Mouse (Mus musculus): Measurements from ENCODE around the gene Bpifa6. TPM values are rescaled to one million over a fixed set of nuclear protein-coding genes. Genes with fewer than 3 reads are reported as not detected.

Bpifa6 gene
- polyA plus RNA-seq (2015; fragmentation: Nextera tagmentation; extraction: Ambion mirVana), result not detected in 2 replicates

DNA sequence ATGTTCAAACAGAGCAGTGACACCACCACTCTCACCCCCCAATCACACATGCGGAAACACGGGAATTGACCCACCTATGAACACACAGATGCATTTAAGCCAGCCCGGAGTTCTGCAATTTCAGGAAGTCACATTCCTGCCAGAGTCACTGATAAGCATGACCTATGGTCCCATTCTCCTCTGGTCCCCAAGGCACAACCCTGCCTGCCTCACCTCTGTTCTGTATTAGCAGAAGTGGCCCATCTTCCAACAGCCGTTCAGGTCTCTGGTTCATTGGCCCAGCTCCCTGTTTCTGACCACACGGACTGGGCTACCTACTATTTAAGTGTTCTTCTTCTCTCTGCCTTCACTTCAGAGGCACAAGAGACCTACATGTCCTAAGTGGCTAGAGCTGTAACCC, at the start of gene Bpifa6:
Bpifa6 (plus strand) TSS at position 364 of the 400 bp plus-strand sequence.
- no peak for ATAC-seq (ENCODE audit: borderline replicate concordance, extremely low read depth, low FRiP score, low TSS enrichment)
- Histone ChIP-seq H3K9me3 (no peaks in the 10 kb centered on the region), H3K27ac (no peak within 1 kb of the TSS), H3K4me1 (no peaks in the 10 kb centered on the region), H3K4me2 (no peak within 1 kb of the TSS), H3K36me3 (no peaks in the 10 kb centered on the region), H3K9ac (no peak within 1 kb of the TSS), H3K4me3 (no peak within 1 kb of the TSS), H3K27me3 (no peaks in the 10 kb centered on the region)
- WGBS, result 60% methylated on average over 5 of the region's 5 CpGs

DNA sequence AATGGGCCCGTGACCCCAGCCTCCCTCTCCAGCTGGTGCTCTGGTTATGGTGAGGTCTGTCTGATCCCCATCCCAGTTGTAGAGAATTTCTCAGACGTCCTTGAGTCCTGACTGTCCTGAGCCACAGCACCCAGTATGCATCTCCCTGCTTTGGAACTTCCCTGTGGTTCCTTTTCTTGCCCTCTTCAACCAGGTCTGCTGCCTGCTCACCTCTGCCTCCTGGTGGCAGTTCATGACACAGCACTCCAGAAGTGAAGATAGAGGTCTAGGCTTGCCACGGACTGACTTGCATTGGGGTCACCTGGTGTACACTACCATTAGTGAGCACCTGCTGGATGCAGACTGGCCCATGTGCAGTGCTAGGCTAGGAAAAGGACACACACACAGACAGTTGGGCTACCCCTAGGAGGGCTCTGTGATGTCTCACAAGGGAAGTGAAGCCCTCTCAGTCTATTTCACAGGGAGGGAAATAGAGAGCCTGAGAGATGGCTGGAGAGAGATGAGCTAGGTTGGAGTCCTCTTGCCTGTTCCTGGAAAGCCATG, 44.8 kb upstream of the Bpifa6 start:
- Histone ChIP-seq H3K4me1 (no peaks in the 10 kb centered on the region), H3K27me3 (no peaks in the 10 kb centered on the region), H3K27ac (no peak overlapping the region), H3K4me3 (no peak overlapping the region), H3K36me3 (no peaks in the 10 kb centered on the region), H3K9me3 (no peaks in the 10 kb centered on the region), H3K9ac (no peak overlapping the region), H3K4me2 (no peak overlapping the region)
- WGBS, result 31% methylated on average over 3 of the region's 3 CpGs
- ATAC-seq (ENCODE audit: borderline replicate concordance, extremely low read depth, low FRiP score, low TSS enrichment), result no peak

DNA sequence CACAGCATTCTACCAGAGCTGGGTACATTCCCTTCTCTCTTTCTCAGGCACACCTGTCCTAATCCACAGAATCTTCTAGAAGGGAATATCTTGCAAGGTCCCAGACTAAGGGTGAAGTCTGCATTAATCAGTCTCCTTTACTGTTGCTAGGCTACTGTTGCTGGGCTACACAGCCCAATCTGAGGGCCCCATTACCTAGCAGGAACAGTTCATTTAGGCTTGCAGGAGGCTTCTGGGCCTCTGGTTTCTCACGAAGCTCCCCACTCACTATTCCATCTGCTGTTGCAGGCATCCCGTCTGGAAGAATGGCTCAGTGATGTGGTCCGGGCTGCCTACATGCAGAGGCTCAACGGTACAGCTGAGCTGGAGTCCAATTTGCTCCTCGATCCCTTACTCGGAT, 43.6 kb upstream of the Bpifa6 start:
- Histone ChIP-seq H3K4me3 (no peak overlapping the region), H3K4me2 (no peak overlapping the region), H3K27me3 (no peaks in the 10 kb centered on the region), H3K9me3 (no peaks in the 10 kb centered on the region), H3K27ac (no peak overlapping the region), H3K4me1 (no peaks in the 10 kb centered on the region), H3K9ac (no peak overlapping the region), H3K36me3 (no peaks in the 10 kb centered on the region)
- WGBS, result 69% methylated on average over 6 of the region's 6 CpGs
- no peak for ATAC-seq (ENCODE audit: borderline replicate concordance, extremely low read depth, low FRiP score, low TSS enrichment)

DNA sequence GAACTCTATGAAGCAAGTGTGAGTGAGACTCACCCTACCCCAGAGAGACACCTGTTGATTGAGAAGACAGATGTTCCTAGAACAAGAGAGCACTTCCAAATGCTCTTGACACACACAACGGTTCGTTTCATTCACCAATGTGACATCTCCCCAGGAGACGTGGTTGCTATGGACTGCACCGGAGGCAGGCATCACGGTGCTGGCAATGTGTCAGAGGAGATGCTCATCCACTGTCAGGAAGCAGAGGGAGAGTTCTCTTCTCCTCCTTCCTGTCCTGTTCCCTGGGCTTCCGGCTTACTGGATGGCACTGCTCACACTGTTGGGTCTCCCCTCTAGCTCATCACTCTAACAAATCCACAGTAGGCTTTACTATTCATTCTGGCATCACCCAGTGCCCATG, 41.4 kb upstream of the Bpifa6 start:
- no peak overlapping the region for H3K4me2 ChIP-seq
- H3K9ac ChIP-seq, result no peak overlapping the region
- ATAC-seq (ENCODE audit: borderline replicate concordance, extremely low read depth, low FRiP score, low TSS enrichment), result no peak
- WGBS, result 71% methylated on average over 6 of the region's 6 CpGs
- H3K9me3 ChIP-seq, result no peaks in the 10 kb centered on the region
- no peak overlapping the region for H3K27ac ChIP-seq
- H3K27me3 ChIP-seq, result no peaks in the 10 kb centered on the region
- H3K36me3 ChIP-seq, result no peaks in the 10 kb centered on the region
- no peak overlapping the region for H3K4me3 ChIP-seq
- no peaks in the 10 kb centered on the region for H3K4me1 ChIP-seq

DNA sequence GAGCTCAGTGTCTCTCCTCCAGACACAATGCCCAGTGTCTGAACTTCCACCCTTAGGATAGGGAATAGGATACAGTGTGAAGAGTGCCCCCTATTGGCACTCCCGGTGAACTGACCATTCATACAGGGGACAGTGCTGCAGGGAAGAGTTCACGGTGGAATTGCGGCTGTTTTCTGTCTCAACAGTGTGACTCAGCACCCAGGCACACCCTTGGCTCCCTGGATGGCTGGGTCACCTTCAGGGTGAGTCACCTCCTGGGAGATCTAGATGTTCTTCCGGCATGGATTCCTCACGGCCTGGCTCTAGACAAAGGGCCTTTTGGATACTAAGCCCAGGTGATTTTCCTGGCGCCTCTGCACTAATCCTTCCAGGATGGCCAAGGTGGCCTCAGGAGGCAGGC, 39.4 kb upstream of the Bpifa6 start:
- 87% methylated on average over 6 of the region's 6 CpGs for WGBS
- Histone ChIP-seq H3K27ac (no peak overlapping the region), H3K4me3 (no peak overlapping the region), H3K4me1 (no peaks in the 10 kb centered on the region), H3K4me2 (no peak overlapping the region), H3K36me3 (no peaks in the 10 kb centered on the region), H3K9me3 (no peaks in the 10 kb centered on the region), H3K9ac (no peak overlapping the region), H3K27me3 (no peaks in the 10 kb centered on the region)
- ATAC-seq (ENCODE audit: borderline replicate concordance, extremely low read depth, low FRiP score, low TSS enrichment), result no peak

DNA sequence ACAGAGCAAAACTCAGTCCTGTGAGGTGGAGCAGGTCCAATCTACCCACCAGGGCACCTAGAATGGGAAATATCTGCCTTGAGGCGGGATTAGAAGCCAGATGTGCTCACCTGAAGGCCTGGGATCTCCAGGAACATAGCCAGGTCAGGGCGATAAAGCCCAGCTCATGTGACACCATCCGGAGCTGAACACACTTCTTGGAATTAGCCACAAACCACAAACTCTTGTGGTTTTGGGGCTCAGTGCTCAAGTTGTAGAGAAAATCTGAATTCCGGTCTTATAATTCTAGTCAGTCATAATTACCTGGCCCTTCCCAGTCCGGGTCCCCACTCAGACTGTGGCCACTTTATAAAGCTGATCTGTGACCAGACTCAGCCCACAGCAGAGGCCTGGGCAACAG, 36.9 kb upstream of the Bpifa6 start, which contains the start of gene Bpifb4:
Bpifb4 (plus strand) TSS at position 370 of the 400 bp plus-strand sequence.
- no peak for ATAC-seq (ENCODE audit: borderline replicate concordance, extremely low read depth, low FRiP score, low TSS enrichment)
- no peaks in the 10 kb centered on the region for H3K4me1 ChIP-seq
- no peak within 1 kb of the TSS for H3K4me3 ChIP-seq
- no peaks in the 10 kb centered on the region for H3K36me3 ChIP-seq
- no peaks in the 10 kb centered on the region for H3K27me3 ChIP-seq
- no peak within 1 kb of the TSS for H3K27ac ChIP-seq
- 78% methylated on average over 5 of the region's 5 CpGs for WGBS
- H3K4me2 ChIP-seq, result no peak within 1 kb of the TSS
- H3K9ac ChIP-seq, result no peak within 1 kb of the TSS
- H3K9me3 ChIP-seq, result no peaks in the 10 kb centered on the region

DNA sequence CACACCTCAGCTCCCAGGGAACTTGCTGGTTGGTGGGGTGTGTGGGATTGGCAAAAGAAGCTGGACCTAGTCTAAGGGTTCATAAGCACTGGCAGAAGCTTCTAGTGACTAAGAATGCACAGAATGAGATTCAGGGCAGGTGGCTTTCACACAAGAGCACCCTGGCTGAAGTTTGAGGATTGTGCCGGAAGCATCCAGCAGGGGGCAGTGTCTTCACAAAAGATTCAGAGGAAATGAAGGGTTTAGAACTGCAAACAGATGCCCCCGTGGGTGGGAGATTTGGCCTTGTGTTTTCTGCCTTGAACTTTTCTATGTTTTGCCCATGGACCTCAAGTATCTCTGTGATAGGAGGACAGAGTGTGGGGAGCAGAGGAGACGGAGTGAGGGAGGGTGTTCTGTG, 31.2 kb upstream of the Bpifa6 start:
- Histone ChIP-seq H3K27me3 (no peaks in the 10 kb centered on the region), H3K36me3 (no peaks in the 10 kb centered on the region), H3K27ac (no peak overlapping the region), H3K4me2 (no peak overlapping the region), H3K4me1 (no peaks in the 10 kb centered on the region), H3K9ac (no peak overlapping the region), H3K4me3 (no peak overlapping the region), H3K9me3 (no peaks in the 10 kb centered on the region)
- no peak for ATAC-seq (ENCODE audit: borderline replicate concordance, extremely low read depth, low FRiP score, low TSS enrichment)
- WGBS, result 32% methylated on average over 3 of the region's 3 CpGs

DNA sequence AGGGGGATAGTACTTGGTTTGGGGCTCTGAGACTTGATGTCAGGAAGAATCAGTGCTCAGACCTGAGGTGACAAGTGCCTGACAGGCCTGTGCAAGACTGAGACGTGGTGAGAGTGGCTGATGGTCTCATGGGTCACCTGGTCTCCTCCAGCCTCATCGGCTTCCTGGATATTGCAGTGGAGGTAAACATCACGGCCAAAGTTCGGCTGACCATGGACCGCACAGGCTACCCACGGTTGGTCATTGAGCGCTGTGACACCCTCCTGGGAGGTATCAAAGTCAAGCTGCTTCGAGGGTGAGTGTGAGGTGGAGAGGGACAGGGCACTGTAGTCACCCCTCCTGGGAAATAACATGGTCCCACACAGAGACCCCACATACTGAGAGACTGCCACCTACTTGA, 30.2 kb upstream of the Bpifa6 start:
- no peaks in the 10 kb centered on the region for H3K4me1 ChIP-seq
- WGBS, result 76% methylated on average over 8 of the region's 8 CpGs
- no peaks in the 10 kb centered on the region for H3K36me3 ChIP-seq
- H3K9me3 ChIP-seq, result no peaks in the 10 kb centered on the region
- H3K27ac ChIP-seq, result no peak overlapping the region
- ATAC-seq (ENCODE audit: borderline replicate concordance, extremely low read depth, low FRiP score, low TSS enrichment), result no peak
- H3K27me3 ChIP-seq, result no peaks in the 10 kb centered on the region
- no peak overlapping the region for H3K9ac ChIP-seq
- no peak overlapping the region for H3K4me3 ChIP-seq
- H3K4me2 ChIP-seq, result no peak overlapping the region

DNA sequence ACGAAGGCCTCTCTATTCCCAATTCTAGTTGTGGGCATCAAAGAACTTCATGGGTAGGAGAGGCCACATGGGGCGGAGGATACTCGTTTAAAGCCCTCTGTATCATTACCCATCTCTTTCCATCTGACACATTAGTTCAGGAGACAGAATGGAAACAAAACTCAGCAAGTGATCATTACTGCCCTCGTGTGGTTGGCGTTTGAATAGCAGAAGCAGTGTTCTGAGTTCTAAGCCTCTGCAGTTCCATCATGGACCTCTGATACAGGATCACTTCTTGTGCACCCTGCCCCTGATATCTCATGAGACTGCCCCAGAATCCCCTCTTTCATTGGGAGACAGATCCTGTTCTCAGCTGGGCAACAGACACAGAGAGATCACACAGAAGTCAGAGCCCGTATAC, 21.8 kb upstream of the Bpifa6 start:
- WGBS, result 28% methylated on average over 6 of the region's 6 CpGs
- H3K4me1 ChIP-seq, result no peaks in the 10 kb centered on the region
- H3K27me3 ChIP-seq, result no peaks in the 10 kb centered on the region
- no peak overlapping the region for H3K4me3 ChIP-seq
- H3K9ac ChIP-seq, result no peak overlapping the region
- no peaks in the 10 kb centered on the region for H3K36me3 ChIP-seq
- no peak for ATAC-seq (ENCODE audit: borderline replicate concordance, extremely low read depth, low FRiP score, low TSS enrichment)
- H3K27ac ChIP-seq, result no peak overlapping the region
- no peak overlapping the region for H3K4me2 ChIP-seq
- no peaks in the 10 kb centered on the region for H3K9me3 ChIP-seq

DNA sequence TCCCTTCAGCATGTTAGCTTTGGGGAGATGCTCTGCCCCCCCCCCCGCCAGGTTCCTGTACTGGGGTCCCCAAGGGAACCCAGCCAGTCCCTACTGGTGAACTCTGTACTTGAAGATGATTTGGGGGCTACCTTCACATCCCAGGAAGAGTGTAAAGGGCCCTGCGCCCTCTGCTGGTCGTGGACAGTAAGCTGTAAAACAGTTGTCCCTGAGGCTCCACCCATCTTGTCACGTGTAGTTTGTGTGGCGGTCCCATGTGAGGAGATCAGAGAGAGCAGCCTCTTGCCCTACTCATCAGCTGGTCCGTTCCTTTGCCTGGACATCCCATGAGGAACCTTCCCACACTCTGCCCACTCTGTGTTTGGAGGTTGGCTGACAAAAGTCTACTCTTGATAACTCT, 20.9 kb upstream of the Bpifa6 start:
- peak overlapping the region; percentile 32 for H3K4me2 ChIP-seq
- H3K4me3 ChIP-seq, result no peak overlapping the region
- no peaks in the 10 kb centered on the region for H3K4me1 ChIP-seq
- no peaks in the 10 kb centered on the region for H3K36me3 ChIP-seq
- WGBS, result 6% methylated on average over 6 of the region's 6 CpGs
- no peaks in the 10 kb centered on the region for H3K9me3 ChIP-seq
- H3K27ac ChIP-seq, result no peak overlapping the region
- no peaks in the 10 kb centered on the region for H3K27me3 ChIP-seq
- no peak overlapping the region for H3K9ac ChIP-seq
- no peak for ATAC-seq (ENCODE audit: borderline replicate concordance, extremely low read depth, low FRiP score, low TSS enrichment)

DNA sequence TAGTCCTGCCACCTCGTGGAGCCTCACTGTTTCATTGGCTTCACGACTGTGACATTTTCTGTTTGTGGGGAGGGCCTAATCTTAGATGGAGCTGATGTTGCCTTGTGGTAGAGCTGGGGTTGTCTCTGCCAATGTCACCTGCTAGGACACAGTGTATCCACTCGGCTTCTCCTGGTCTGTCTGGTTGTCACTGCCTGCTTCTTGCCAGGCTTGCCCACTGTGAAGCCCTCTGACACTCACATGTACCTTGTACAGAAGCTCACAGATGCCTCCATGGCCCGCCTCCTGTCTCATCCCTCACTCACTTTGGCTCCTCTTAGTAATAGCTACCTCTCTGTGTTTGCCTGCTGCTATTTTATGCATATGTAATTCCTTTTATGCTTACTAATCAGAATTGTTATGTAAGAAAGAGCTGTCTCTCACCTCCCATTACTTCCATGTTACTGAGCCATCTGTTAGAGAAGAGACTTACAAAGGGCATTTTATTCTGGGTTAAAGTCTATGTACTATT, 11.9 kb upstream of the Bpifa6 start:
- no peaks in the 10 kb centered on the region for H3K9me3 ChIP-seq
- no peak overlapping the region for H3K4me2 ChIP-seq
- H3K27ac ChIP-seq, result no peak overlapping the region
- H3K9ac ChIP-seq, result no peak overlapping the region
- no peaks in the 10 kb centered on the region for H3K36me3 ChIP-seq
- H3K4me3 ChIP-seq, result no peak overlapping the region
- 62% methylated on average over 4 of the region's 4 CpGs for WGBS
- no peaks in the 10 kb centered on the region for H3K4me1 ChIP-seq
- ATAC-seq (ENCODE audit: borderline replicate concordance, extremely low read depth, low FRiP score, low TSS enrichment), result no peak
- H3K27me3 ChIP-seq, result no peaks in the 10 kb centered on the region

DNA sequence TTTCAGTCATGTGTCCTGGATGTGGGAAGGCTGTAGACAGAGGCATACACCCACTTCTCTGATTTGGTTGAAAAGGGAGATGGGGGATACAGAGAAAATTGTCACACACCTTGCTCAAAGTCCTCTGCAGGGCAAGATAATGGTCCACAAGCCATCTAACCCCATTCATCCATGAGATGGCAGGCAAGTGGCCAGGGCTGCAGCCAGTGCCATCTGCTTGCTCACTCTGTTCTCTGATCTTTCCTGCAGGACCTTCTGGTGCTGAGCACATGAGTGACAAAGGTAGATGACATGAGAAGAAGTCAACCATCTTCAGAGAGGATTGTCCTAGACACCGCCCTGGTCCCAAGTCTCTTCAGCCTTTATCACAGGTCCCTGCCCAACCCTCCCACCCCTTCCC, 11.4 kb upstream of the Bpifa6 start:
- no peaks in the 10 kb centered on the region for H3K4me1 ChIP-seq
- H3K9me3 ChIP-seq, result no peaks in the 10 kb centered on the region
- no peaks in the 10 kb centered on the region for H3K27me3 ChIP-seq
- H3K4me3 ChIP-seq, result no peak overlapping the region
- no peak overlapping the region for H3K9ac ChIP-seq
- ATAC-seq (ENCODE audit: borderline replicate concordance, extremely low read depth, low FRiP score, low TSS enrichment), result no peak
- no peak overlapping the region for H3K4me2 ChIP-seq
- 83% methylated on average over 1 of the region's 1 CpGs for WGBS
- no peaks in the 10 kb centered on the region for H3K36me3 ChIP-seq
- H3K27ac ChIP-seq, result no peak overlapping the region

DNA sequence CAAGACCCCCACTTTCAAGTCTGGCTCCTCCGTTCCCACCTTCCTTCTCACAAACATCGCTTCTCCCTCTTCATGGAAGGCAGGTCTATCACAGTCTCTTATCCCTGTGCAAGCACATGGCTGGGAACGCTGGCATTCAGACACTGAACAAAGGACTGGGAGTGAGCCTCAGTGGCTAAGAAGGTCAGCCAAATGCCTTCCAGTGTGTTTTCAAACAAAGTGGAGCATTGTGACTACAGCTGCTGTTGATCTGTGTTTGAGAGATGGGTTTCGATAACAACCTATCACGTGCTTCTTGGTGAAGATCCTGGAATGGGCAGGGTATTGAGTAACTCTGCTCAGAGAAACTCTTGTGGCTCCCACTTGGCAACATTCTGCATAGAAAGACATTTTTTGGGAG, 4.5 kb upstream of the Bpifa6 start:
- no peaks in the 10 kb centered on the region for H3K4me1 ChIP-seq
- no peak for ATAC-seq (ENCODE audit: borderline replicate concordance, extremely low read depth, low FRiP score, low TSS enrichment)
- no peaks in the 10 kb centered on the region for H3K9me3 ChIP-seq
- H3K4me2 ChIP-seq, result no peak overlapping the region
- no peak overlapping the region for H3K27ac ChIP-seq
- H3K9ac ChIP-seq, result no peak overlapping the region
- no peaks in the 10 kb centered on the region for H3K36me3 ChIP-seq
- no peaks in the 10 kb centered on the region for H3K27me3 ChIP-seq
- 75% methylated on average over 5 of the region's 5 CpGs for WGBS
- H3K4me3 ChIP-seq, result no peak overlapping the region
